Mouse (Mus musculus): ENCODE data around the gene Rab29. TPM values are rescaled to one million over a fixed set of nuclear protein-coding genes. Genes with fewer than 3 reads are reported as not detected.

Gene Rab29
- 47.9 TPM for polyA plus RNA-seq (2017; shearing (Covaris generic))

DNA sequence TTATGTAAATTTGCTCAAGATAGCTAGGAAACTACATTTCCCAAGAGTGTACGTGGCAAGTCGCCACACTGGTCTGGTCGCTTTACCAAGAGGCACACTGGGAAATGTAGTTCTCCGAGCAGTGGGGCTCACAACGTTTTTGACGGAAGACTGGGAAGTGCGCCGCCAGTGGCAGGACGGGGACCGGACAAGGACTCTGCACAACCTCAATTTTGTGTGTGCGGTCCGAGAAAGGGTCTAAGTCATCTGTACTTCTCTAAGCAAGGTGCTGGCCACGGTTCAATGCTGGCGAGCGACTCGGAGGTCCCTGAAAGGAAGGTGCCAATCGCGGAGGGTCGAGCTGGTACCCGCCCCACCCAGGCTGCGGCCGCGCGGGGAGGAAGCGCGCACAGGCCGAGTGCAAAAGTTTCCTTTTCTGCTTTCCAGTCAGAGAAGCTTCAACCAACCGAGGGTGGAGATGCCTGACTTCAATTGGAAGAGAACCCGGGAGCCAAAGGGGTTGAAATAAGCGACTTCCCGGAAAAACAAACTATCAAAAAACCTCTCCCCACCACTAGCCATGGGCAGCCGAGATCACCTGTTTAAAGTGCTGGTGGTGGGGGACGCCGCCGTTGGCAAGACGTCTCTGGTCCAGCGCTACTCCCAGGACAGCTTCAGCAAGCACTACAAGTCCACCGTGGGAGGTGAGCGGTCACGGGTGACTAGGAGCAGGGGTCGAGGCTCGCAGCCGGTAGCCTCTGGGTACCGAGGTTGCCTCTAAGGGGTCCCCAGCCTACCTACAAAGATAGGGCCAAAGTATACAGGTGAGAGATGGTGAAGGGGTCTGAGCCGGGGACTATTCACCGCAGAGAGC is at the start of gene Rab29:
TSS of gene Rab29 (plus strand) at position 132 of the 853 bp plus-strand sequence.

DNA sequence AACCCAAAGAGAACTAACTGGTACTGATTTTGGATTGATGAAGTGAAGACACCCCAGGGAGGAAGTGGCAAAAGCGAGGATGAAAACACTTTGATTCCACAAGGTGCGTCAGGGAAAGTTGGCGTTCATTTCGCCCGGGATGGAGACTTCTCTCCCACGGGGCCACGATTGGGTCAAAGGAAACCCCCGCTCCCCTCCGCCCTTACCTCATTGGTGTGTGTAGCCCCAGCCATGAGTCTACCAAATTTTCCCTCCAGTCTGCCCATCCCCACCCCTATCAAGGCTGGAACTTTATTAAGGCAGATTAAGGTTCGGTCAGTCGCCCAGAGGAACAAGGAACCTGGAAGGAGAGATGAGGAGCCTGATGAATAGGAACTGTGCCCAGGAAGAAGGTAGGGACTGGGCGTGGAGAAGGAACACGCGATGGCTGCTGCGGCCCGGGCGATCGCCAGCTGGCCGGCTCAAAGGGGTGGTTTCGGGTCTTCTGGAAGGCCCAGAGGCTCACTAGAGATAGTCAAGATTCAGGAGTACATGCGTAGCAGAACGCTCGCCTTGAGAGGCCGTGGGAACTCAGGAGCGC is 39.7 kb upstream of the Rab29 start, which contains the start of gene Slc41a1:
TSS of gene Slc41a1 (plus strand) at position 287 of the 580 bp plus-strand sequence.

DNA sequence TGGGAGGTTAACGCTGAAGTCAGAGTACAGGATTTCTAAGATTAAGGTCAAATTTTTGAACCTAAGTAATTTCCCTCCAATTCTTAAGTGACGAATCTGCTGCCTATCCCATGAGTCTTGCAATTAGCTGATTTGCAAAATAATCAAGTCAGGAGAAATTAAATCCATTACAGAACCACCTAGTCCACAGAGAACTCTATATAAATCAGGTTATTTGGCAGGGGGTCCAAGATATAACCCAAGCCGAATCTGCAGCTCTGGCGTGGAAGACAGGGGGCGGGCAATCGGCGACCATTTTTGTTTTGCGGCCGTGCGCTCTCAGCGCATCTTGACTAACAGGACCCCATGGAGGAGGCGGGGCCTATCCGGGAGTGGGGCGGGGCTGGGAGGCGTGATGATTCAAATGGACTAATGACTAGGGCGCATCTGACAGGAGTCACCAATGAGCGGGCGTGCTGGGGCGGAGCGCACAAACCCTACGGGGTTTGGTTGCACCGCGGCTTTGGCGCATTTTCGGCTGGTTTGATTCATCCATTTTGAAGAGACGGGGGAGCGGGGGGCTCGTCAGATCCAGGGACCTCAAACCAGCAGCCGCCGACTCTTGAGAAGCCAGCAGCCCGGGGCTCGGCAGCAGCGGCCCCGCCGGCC is 43.1 kb downstream of the Rab29 start, which contains the start of gene Nucks1:
TSS of gene Nucks1 (plus strand) at position 534 of the 648 bp plus-strand sequence.

Other genes starting within 250 kb of the Rab29 start
- gene Ctse, start 228.9 kb upstream of the Rab29 start, polyA plus RNA-seq (2017; shearing (Covaris generic)) = 18.8 TPM
- gene Rab7b, start 178.5 kb upstream of the Rab29 start, polyA plus RNA-seq (2017; shearing (Covaris generic)) = not detected
- not detected for gene Slc26a9, start 123.2 kb upstream of the Rab29 start, polyA plus RNA-seq (2017; shearing (Covaris generic))
- gene Pm20d1, start 69.8 kb upstream of the Rab29 start, polyA plus RNA-seq (2017; shearing (Covaris generic)) = 0.12 TPM
- 57.9 TPM for gene Slc41a1, start 39.7 kb upstream of the Rab29 start, polyA plus RNA-seq (2017; shearing (Covaris generic))
- 37.5 TPM for gene Nucks1, start 43.3 kb downstream of the Rab29 start, polyA plus RNA-seq (2017; shearing (Covaris generic))
- 0.28 TPM for gene Slc45a3, start 95.7 kb downstream of the Rab29 start, polyA plus RNA-seq (2017; shearing (Covaris generic))
- 75.2 TPM for gene Elk4, start 140.4 kb downstream of the Rab29 start, polyA plus RNA-seq (2017; shearing (Covaris generic))
- 98.5 TPM for gene Mfsd4a, start 200.8 kb downstream of the Rab29 start, polyA plus RNA-seq (2017; shearing (Covaris generic))